Mouse (Mus musculus) gastrocnemius, postnatal 14 days (tissue): ENCODE measurements at regions not wholly inside any gene's neighbourhood (a gene's known extent, or its start where the extent isn't known, plus 50 kb on each side); places are given as distances from the start of the nearest gene placed in this dataset.
A peak's percentile ranks its signal among the peaks of the same experiment; 100 is the strongest.
"Not testable (repeated sequence)": the region's sequence is repeated elsewhere in the genome, so short reads cannot be mapped to it uniquely, and the experiment has no call there.

ENCODE experiments used
- DNase-seq: peaks from one replicate; pipeline ENCODE4 v3.0.0; 2021; ENCODE audit warnings: mixed read lengths
- intact Hi-C: fragments of 180-260 bp; cut with DNase I; formaldehyde crosslinking; loops from one replicate; pipeline ENCODE4 v1.15.1; 2025; ENCODE audit warnings: low total_unique reads

GRCm38 (mm10) chr2:166303854-166304253 lies 148.4 kb upstream of the Sulf2 start:
- peak; percentile 15 for DNase-seq
- intact Hi-C loops = no loop called here

- intact Hi-C loops = no loop called here
- peak; percentile 62 for DNase-seq
Measured at GRCm38 (mm10) chr2:166301161-166301560, 145.7 kb upstream of the Sulf2 start.

GRCm38 (mm10) chr2:166294672-166295071 lies 139.2 kb upstream of the Sulf2 start:
- DNase-seq = no peak
- intact Hi-C loops = no loop called here

- no peak for DNase-seq
- intact Hi-C loops = no loop called here
Measured at GRCm38 (mm10) chr2:166292987-166293386, 137.5 kb upstream of the Sulf2 start.

- intact Hi-C loops = no loop called here
- no peak for DNase-seq
Measured at GRCm38 (mm10) chr2:166291266-166291665, 135.8 kb upstream of the Sulf2 start.

GRCm38 (mm10) chr2:166290826-166291225 lies 135.4 kb upstream of the Sulf2 start:
- no peak for DNase-seq
- intact Hi-C loops = no loop called here

GRCm38 (mm10) chr2:166289198-166289597 lies 133.7 kb upstream of the Sulf2 start:
- no peak for DNase-seq
- intact Hi-C loops = no loop called here

- intact Hi-C loops, DNase-seq: not testable (repeated sequence)
Measured at GRCm38 (mm10) chr2:166281137-166281536, 125.7 kb upstream of the Sulf2 start.

- intact Hi-C loops = no loop called here
- no peak for DNase-seq
Measured at GRCm38 (mm10) chr2:166280651-166281127, 125.2 kb upstream of the Sulf2 start.

GRCm38 (mm10) chr2:166279676-166280075 lies 124.2 kb upstream of the Sulf2 start:
- no peak for DNase-seq
- intact Hi-C loops = no loop called here

GRCm38 (mm10) chr2:166275398-166275797 lies 119.9 kb upstream of the Sulf2 start:
- DNase-seq = no peak
- intact Hi-C loops = no loop called here

GRCm38 (mm10) chr2:166274016-166274346 lies 118.5 kb upstream of the Sulf2 start:
- intact Hi-C loops = no loop called here
- no peak for DNase-seq

- intact Hi-C loops = no loop called here
- no peak for DNase-seq
Measured at GRCm38 (mm10) chr2:166273312-166274015, 118.0 kb upstream of the Sulf2 start.

GRCm38 (mm10) chr2:166272841-166273240 lies 117.4 kb upstream of the Sulf2 start:
- intact Hi-C loops = no loop called here
- DNase-seq = no peak

- intact Hi-C loops = no loop called here
- no peak for DNase-seq
Measured at GRCm38 (mm10) chr2:166272190-166272543, 116.7 kb upstream of the Sulf2 start.

- intact Hi-C loops = no loop called here
- DNase-seq = no peak
Measured at GRCm38 (mm10) chr2:166271373-166272189, 116.1 kb upstream of the Sulf2 start.

GRCm38 (mm10) chr2:166270007-166270406 lies 114.5 kb upstream of the Sulf2 start:
- DNase-seq = no peak
- intact Hi-C loops = no loop called here

GRCm38 (mm10) chr2:166266915-166267314 lies 111.5 kb upstream of the Sulf2 start:
- intact Hi-C loops = no loop called here
- no peak for DNase-seq

GRCm38 (mm10) chr2:166266507-166266906 lies 111.0 kb upstream of the Sulf2 start:
- DNase-seq = peak; percentile 67
- intact Hi-C loops = no loop called here

- intact Hi-C loops = no loop called here
Measured at GRCm38 (mm10) chr2:166264756-166265155, 109.3 kb upstream of the Sulf2 start.

GRCm38 (mm10) chr2:166261799-166262198 lies 106.3 kb upstream of the Sulf2 start:
- DNase-seq = peak; percentile 30
- intact Hi-C loops = no loop called here

More at GRCm38 (mm10) chr2:166264756-166265155, 109.3 kb upstream of the Sulf2 start:
- no peak for DNase-seq
